Mouse (Mus musculus) stomach, embryonic 16.5 days (tissue): ENCODE measurements around the gene Trem2. TPM values are rescaled to one million over a fixed set of nuclear protein-coding genes. Genes with fewer than 3 reads are reported as not detected.

Source experiments
- polyA plus RNA-seq: library from polyadenylated mRNA; unstranded; fragments of >200 nt; fragmentation: Nextera tagmentation; extraction: Ambion mirVana; gene quantifications from 2 replicates; pipeline ENCODE4 v1.2.1, GENCODE M21; 2015

Trem2 gene
- polyA plus RNA-seq, 1 experiment from 2014 or later: 3.5 TPM

Other genes with a start within 250 kb of the Trem2 start
- 0.15 and 0.26 TPM in 2 replicates for gene 9830107B12Rik, start 200.1 kb upstream of the Trem2 start, polyA plus RNA-seq
- 0.41 and 0.48 TPM in 2 replicates for gene A530064D06Rik, start 179.1 kb upstream of the Trem2 start, polyA plus RNA-seq
- gene Trem1, start 113.6 kb upstream of the Trem2 start, polyA plus RNA-seq: 0.10 and 0.48 TPM in 2 replicates
- gene Trem3, start 98.6 kb upstream of the Trem2 start, polyA plus RNA-seq: 0.94 and 1.1 TPM in 2 replicates
- 1.2 and 1.7 TPM in 2 replicates for gene Treml4, start 82.1 kb upstream of the Trem2 start, polyA plus RNA-seq
- gene Treml2, start 46.9 kb upstream of the Trem2 start, polyA plus RNA-seq: 0.24 and 0.48 TPM in 2 replicates
- gene B430306N03Rik, start 30.3 kb upstream of the Trem2 start, polyA plus RNA-seq: 0.41 and 0.57 TPM in 2 replicates
- 0.49 and 0.53 TPM in 2 replicates for gene Treml1, start 13.5 kb downstream of the Trem2 start, polyA plus RNA-seq
- gene Nfya, start 63.5 kb downstream of the Trem2 start, polyA plus RNA-seq: 11.3 and 12.4 TPM in 2 replicates
- gene Oard1, start 63.6 kb downstream of the Trem2 start, polyA plus RNA-seq: 54.4 and 54.5 TPM in 2 replicates
- 5.6 and 31.0 TPM in 2 replicates for gene Apobec2, start 86.5 kb downstream of the Trem2 start, polyA plus RNA-seq
- 8.1 and 8.5 TPM in 2 replicates for gene Tspo2, start 105.1 kb downstream of the Trem2 start, polyA plus RNA-seq
- 13.7 and 13.8 TPM in 2 replicates for gene Unc5cl, start 108.5 kb downstream of the Trem2 start, polyA plus RNA-seq